Mouse (Mus musculus): ENCODE measurements around the gene Ogfod2. TPM values are rescaled to one million over a fixed set of nuclear protein-coding genes. Genes with fewer than 3 reads are reported as not detected.

Ogfod2 gene
- polyA plus RNA-seq, 1 experiment from 2014 or later = 38.6 TPM

DNA sequence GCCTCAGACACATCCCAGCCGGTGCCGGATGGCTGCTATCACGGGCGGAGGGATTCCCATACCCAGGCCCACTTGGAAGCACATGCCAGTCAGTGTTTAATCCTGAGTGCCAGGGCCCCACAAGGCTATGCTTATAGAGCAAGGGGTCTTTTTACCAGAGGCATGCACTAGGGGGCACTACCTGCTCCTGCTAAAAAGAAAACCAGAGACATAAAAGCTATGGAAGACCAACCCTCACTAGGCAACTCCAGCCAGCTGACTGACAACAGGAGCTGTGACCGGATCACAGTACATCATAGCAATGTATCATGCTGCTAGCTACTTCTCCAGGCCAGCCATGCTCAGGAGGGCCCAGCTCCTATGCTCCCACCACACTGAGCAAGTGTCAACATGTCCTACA lies 50.5 kb downstream of the Ogfod2 start:
- WGBS = 37% methylated on average over 5 of the region's 5 CpGs
- ATAC-seq = peak; percentile 49
- no peak overlapping the region for H3K4me2 ChIP-seq (ENCODE audit: low read length)
- H3K27me3 ChIP-seq (replicated peaks; ENCODE audit: control insufficient read depth, insufficient read depth, low read length) = no peaks in the 10 kb centered on the region
- peaks cover 45% of the 10 kb centered on the region for H3K4me1 ChIP-seq (replicated peaks; ENCODE audit: control insufficient read depth, insufficient read depth, low read length)
- H3K27ac ChIP-seq (ENCODE audit: low read length) = no peak overlapping the region
- H3K9ac ChIP-seq (replicated peaks; ENCODE audit: low read depth, low read length) = no peak overlapping the region
- H3K36me3 ChIP-seq (ENCODE audit: control insufficient read depth, insufficient read depth) = no peaks in the 10 kb centered on the region
- no peak overlapping the region for H3K4me3 ChIP-seq (replicated peaks; ENCODE audit: low read length)
- H3K9me3 ChIP-seq (ENCODE audit: control insufficient read depth, low read length) = no peaks in the 10 kb centered on the region

DNA sequence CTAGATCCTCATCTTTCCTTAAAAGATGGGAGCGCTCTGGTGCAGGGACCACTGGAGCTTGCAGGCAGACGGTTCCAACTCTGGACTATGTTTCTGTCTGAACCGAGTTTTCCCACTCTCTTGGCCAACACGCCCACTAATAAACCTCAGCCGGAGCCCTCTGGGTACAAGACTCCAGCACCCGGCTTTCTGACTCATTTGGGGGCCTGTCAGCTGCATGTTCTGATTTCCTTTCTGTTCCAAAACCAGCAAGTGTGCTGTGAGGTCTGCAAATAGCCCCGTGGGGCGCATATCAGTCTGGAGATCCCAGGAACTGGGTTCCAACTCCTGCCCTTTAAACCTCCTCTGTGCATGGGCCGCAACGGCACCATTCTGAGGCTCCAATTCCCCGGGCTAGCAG lies 51.3 kb downstream of the Ogfod2 start:
- no peak for ATAC-seq
- Histone ChIP-seq H3K27me3 (replicated peaks; ENCODE audit: control insufficient read depth, insufficient read depth, low read length) (no peaks in the 10 kb centered on the region), H3K27ac (ENCODE audit: low read length) (no peak overlapping the region), H3K4me2 (ENCODE audit: low read length) (no peak overlapping the region), H3K36me3 (ENCODE audit: control insufficient read depth, insufficient read depth) (no peaks in the 10 kb centered on the region), H3K4me1 (replicated peaks; ENCODE audit: control insufficient read depth, insufficient read depth, low read length) (peaks cover 49% of the 10 kb centered on the region), H3K4me3 (replicated peaks; ENCODE audit: low read length) (no peak overlapping the region), H3K9me3 (ENCODE audit: control insufficient read depth, low read length) (no peaks in the 10 kb centered on the region), H3K9ac (replicated peaks; ENCODE audit: low read depth, low read length) (no peak overlapping the region)
- 85% methylated on average over 11 of the region's 11 CpGs for whole genome bisulfite sequencing

Other genes with a start within 250 kb of the Ogfod2 start
- gene Hcar2, start 246.8 kb upstream of the Ogfod2 start, polyA plus RNA-seq (2015; fragmentation: Nextera tagmentation; extraction: Ambion mirVana) = not detected in 2 replicates
- gene Hcar1, start 232.3 kb upstream of the Ogfod2 start, polyA plus RNA-seq (2015; fragmentation: Nextera tagmentation; extraction: Ambion mirVana) = 0.54 and 0.58 TPM in 2 replicates
- gene Denr, start 205.1 kb upstream of the Ogfod2 start, polyA plus RNA-seq (2015; fragmentation: Nextera tagmentation; extraction: Ambion mirVana) = 127 and 129 TPM in 2 replicates
- gene Gm43518, start 184.9 kb upstream of the Ogfod2 start, polyA plus RNA-seq (2015; fragmentation: Nextera tagmentation; extraction: Ambion mirVana) = 2.3 and 2.4 TPM in 2 replicates
- 3.0 and 4.9 TPM in 2 replicates for gene Ccdc62, start 181.6 kb upstream of the Ogfod2 start, polyA plus RNA-seq (2015; fragmentation: Nextera tagmentation; extraction: Ambion mirVana)
- 33.3 and 35.7 TPM in 2 replicates for gene Hip1r, start 138.7 kb upstream of the Ogfod2 start, polyA plus RNA-seq (2015; fragmentation: Nextera tagmentation; extraction: Ambion mirVana)
- 104 and 112 TPM in 2 replicates for gene Vps37b, start 80.0 kb upstream of the Ogfod2 start, polyA plus RNA-seq (2015; fragmentation: Nextera tagmentation; extraction: Ambion mirVana)
- 11.3 and 13.4 TPM in 2 replicates for gene Abcb9, start 16.5 kb upstream of the Ogfod2 start, polyA plus RNA-seq (2015; fragmentation: Nextera tagmentation; extraction: Ambion mirVana)
- gene Arl6ip4, start 3.8 kb downstream of the Ogfod2 start, polyA plus RNA-seq (2015; fragmentation: Nextera tagmentation; extraction: Ambion mirVana) = 66.1 and 71.0 TPM in 2 replicates
- 13.7 and 14.4 TPM in 2 replicates for gene Pitpnm2, start 137.5 kb downstream of the Ogfod2 start, polyA plus RNA-seq (2015; fragmentation: Nextera tagmentation; extraction: Ambion mirVana)
- gene Mphosph9, start 215.7 kb downstream of the Ogfod2 start, polyA plus RNA-seq (2015; fragmentation: Nextera tagmentation; extraction: Ambion mirVana) = 17.0 and 17.1 TPM in 2 replicates
- gene 2810006K23Rik, start 215.8 kb downstream of the Ogfod2 start, polyA plus RNA-seq (2015; fragmentation: Nextera tagmentation; extraction: Ambion mirVana) = 17.4 and 18.8 TPM in 2 replicates